Mouse (Mus musculus): ENCODE measurements around the gene Slco3a1. TPM values are rescaled to one million over a fixed set of nuclear protein-coding genes. Genes with fewer than 3 reads are reported as not detected.

Slco3a1 gene
- total RNA-seq (2023), result 10 to 100 TPM; 44.6 to 44.9 TPM

DNA sequence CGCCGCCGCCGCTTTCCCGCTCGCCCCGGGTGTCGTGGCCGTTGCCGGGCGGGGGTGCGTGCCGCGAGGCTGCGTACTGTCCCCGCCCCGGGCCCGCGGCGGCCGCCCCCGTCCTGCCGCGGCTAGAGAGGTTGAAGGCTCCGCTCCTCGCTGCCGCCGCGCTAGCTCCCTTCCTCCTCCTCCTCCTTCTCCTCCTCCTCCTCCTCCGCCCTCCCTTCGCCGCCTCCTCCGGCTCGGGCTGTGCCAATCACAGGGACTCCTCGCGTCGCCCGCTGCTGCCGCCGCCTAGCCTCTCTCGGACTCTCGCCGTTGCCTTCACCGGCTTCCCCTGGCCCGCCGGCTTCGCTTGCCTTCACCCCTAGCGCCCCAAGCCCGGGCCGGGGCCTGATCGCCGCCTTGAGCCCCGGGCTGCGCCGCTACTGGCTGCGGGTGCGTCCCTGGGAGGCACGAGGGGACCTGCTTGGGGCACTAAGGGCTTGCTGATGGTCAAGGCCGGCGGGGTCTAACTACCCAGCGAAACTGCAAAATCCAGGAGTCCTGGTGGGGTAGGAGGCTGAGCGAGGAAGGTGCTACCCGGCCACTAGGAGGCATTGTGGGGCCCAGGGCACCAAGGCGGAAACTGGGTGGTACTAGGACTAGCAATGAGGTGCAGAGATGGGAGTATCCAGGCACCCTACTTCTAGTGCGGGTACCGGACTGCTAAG lies at the start of gene Slco3a1:
TSS of gene Slco3a1 (minus strand) at position 173 of the 704 bp plus-strand sequence.

All from neutrophil, adult 83 days (primary cell).